Mouse (Mus musculus) spleen, postnatal 4 days (tissue): ENCODE measurements around the gene Aasdh.
"Not testable (repeated sequence)": the region's sequence is repeated elsewhere in the genome, so short reads cannot be mapped to it uniquely, and the experiment has no call there.

Experiments used
- DNase-seq, 2 experiments: peaks; one replicate each; pipeline ENCODE4 v3.0.0; 2022; ENCODE audit warnings: low spot score in 2 of 2

The Aasdh gene

DNA sequence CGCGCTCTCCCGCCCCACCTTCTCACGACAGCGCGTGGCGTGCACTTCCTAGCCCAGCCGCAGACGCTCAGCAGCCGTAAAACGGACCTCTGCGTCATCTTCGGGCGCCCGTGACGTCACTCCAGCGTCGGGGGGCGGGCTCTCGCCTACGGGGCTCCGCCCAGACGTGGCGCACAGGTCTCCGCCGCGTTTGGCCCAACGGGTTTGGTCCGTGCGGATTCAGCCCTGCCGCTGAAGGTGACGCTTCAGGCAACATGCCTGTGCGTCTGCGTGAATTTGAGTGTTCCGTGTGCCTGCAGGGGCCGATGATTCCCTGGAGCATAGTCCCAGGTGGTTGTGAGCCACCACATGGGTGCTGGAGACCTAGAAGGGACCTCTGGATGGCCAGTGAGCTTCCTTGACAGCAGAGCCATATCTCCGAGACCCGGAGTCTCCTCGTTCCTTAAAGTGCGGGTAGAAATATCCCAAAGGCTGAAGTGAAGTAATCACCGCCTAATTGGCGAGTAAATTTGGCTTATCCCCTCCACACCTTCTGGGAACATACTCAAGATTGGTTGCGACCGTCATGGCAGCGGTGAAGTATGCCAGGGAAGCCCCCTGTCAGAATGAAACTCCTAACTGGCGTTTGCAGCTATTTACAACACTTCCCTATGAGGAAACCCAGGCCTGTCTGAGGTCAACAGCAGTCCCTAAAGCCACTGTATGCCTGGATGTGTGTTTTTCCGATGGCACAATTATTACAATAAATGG is at the start of gene Aasdh:
Gene Aasdh (minus strand): TSS at position 110 of the 750 bp plus-strand sequence.
- DNase-seq, result peak; percentile 97 to 100

DNA sequence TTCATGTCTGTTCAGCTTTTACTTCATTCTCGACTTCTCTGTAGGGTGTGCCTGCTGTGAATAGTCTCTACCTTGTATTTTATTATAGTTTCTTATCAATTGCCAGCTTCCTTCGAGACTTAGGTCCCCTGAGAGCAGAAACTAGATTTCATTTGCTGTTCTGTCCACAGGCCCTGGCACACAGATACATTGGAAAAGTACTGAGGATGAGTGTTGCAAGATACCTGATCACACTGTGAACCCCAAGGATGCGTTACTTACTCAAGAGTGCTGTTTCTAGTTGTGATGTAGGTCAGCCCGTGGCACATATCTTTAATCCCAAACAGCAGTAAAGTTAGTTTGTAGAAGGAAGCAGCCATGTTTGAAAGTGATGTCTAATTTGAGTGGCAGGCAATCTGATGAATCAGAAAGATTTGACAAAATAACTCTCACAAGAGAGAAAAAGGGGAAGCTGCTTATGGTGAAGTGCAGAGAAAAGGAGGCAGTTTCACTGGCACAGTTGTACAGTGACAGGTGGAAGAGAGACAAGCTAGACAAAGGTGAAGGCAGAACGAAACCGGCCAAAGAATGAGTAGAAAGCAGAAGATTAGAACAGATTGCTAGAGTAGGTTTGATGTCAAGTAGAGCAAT is 49.1 kb upstream of the Aasdh start:
- no peak for DNase-seq

DNA sequence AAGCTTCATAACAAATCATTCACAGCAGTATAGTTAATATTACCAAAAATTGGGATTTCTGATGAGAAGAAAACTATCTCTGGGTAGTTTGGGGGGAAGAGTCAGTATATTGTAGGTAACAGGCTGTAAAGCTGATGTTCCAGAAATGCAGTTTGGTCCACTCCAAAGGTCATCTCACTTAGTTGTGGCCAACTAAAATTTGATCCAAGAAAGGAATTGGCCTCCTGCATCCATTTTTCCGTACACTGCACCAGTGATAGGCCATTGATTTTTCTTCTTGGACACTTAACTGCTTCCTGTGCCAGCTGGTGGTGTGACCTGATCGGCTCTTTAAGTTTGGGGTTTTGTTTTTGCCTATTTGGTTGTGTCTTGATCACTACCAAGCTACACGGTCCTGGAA is 48.5 kb upstream of the Aasdh start:
- no peak for DNase-seq

DNA sequence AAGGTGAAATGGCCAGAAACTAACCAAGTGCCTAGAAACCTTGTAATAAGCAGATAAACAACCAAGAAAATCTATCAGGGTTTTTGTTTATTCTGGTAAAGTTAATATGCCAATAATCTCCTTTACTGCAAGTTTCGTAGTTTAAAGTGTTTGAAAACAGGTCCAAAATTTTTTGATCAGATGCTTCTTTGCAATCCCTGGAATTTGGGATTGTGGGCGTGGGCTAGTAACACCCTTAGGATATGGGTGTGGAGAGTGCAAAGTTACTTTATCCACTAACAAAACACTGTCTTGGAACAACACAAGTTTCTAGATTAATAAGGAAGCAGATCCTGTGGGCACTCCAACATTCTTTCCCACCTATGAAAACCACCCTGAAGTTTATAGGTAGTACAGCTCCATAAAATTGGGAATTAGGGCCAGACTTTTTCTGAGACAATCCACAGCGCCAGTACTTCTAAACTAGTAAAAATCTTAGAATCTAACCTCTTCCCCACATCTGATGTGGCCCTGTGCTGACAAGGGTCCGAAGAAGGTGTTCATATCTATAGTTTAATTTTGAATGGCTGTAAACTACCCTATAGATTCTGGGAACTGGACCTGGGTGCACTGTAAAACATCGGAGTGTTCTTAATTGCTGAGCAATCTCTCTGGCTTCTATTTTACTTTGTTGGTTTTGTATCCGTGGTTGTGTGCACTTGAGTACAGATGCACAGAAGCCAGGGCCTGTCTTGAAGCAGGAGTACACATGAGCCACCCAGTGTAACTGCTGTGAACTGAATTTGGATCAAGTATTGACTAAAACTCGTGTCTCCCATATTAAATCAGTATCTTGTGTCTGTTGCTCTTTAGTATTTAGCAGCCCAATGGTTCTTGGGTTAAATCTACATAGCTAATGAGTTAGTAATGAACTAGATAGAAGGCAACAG is 47.1 kb upstream of the Aasdh start:
- no peak for DNase-seq

DNA sequence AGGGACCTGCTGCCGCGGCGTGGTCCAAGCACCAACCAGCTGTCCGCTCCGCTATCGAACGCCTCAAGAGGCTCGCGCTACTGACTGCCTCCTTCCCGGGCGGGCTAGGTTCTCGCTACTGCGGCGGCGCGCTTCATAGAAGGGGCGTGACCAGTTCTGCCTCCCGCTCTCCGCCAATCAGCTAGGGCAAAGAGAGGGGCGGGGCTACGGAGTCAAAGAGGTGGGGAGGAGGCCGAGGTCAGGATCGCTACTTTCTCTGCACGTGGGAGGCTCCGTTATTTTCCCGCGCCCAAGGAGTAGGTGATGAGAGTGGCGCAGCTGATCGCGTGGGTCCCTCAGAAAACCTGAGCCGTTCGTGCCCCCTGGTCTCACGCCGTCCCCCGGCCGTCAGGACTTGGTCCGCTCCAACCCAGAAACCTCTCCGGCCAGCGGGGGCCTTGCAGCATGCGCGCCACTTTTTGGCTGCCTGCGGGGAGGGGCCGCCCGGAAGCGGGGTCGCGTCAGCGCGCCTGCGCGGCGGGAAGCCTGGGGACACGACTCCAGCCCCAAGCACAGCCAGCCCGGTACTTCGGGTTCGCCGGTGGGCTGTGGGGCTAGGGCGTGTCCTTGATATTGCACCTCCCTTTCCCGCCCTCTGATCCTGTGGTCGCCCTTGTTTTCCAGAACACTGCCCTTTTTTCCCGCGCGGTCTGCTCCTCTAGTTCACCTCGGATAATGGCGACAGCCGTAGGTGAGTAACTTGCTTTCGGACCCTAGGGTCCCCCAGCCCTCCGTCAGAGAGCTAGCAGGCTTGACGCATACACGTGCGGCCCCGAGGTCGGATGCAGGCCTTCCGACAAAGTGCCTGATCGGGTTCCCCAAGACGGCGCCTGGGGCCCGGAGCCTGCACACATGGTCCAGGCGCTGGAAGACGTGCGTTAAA is 46.1 kb upstream of the Aasdh start, which contains the start of the genes Paics and Ppat:
Gene Paics (plus strand): TSS at position 202 of the 922 bp plus-strand sequence.
Gene Ppat (minus strand): TSS at position 473 of the 922 bp plus-strand sequence.
- peak; percentile 99 for DNase-seq

DNA sequence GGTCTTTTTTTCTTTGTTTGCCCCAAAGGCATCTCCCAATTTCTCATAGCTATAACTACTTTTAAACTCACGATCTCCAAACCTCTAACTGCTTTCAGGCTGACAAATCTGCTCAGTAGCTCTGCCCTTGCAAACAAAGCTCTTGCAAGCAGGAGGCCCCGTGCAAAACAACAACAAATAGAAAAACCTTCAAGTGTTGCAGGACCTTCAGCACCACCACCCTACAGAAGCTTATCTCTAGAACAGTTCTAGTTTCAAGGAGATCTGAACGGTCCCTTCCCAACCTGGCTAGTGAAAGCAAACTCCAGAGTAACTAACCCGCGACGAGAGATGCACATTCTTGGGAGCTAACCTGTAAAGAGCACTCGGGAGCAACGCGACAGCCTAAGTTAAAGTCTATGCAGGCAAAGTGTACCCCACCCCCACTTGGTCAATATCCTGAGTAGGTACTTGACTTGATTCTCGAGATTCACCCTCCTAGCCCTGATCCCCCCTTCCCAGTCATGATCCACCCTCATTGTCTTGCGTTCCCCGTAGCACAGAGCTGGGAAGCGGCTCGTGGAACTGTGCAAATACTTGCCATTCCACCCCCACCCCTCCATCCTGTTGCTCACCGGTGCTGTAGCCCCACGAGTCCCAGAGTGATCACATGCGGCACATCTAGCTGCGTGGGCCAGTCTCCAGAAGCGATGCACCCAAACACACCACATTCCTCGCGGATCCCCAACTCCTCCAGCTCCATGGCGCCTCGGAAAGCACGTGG is 45.2 kb upstream of the Aasdh start:
- DNase-seq, result no peak

DNA sequence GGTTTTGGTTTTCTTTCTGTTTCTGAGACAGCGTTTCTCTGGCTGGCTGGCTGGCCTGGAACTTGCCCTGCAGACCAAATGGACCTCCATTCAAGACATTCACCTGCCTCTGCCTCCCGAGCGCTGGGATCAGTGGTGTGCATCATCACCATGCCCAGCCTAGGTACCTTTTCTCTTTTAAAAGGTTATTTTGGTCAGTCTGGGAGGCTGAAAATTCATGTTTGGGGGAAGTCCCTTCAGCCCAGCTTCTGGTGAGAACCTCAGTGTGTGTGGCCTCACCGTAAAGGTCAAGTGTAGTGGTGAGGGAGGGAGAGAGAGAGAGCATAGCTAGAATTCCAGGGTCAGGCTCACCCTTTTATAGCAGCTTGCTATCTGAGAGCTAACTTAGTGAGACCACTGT is 42.4 kb upstream of the Aasdh start:
- DNase-seq, result no peak

DNA sequence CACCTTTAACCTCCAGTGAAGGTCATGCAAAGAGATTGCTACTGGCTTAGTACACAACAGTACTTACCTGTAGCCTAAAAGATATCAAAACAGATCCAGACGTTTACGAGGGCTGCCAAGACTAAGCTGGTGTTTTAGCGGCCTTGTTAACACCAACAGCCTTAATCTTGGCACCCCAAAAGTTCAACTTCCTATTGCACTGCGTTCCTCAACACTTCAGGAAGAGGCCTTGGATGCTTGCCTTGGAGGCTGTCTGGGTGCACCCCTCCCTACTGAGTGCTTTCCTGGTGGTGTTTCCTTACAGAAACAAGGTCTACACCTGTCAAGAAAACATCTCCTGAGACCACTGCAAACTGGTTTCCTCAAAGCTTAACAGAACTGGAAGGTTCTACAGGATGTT is 41.8 kb upstream of the Aasdh start:
- DNase-seq, result no peak

DNA sequence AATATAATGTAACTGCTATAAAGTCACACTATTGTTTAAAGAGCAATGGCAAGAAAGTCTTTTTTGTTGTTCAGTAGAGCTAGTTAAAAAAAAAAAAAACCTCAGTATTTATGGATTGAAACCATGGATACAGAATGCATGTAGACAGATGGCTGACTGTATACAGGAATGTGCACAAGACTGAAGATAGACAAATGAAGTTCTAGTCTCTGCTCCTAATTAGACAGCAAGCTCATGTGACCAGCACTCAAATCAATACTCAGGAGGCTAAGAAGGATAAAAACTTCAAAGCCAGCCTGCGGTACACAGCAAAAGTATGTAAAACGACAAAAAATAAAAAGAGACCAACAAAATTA is 40.3 kb upstream of the Aasdh start:
- no peak for DNase-seq

DNA sequence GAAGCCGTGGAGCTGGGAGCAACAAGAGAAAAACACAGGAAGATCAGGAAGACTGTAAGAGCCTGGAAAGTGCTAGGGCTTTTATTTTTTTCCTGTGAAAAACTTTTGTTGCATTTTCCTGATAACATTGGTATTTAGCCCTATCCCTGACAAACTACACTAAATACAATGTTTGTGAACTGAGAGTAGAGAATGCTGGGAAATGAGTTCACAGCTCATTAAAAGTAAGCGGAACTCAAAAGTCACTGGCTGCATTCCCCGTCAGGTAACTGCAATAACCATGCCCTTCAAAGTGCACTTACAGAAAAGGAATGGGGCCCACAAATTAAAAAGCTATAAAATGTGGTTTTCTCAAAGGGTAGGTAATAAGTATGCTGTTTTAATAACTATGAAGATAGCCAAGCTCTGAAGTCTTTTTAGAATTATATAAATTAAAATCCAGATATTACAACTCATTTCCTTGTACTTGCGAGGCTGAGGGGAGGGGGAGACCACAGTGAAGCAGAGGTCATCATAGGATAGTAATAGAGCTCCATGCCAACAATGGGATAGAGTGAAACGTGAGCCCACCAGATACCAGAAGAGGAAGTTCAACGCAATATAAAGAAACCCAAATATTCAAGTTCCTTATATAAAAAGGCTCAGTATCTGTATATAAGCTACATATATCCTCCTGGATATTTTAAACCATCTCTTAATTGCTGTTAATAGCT is 39.8 kb upstream of the Aasdh start:
- DNase-seq, result no peak

DNA sequence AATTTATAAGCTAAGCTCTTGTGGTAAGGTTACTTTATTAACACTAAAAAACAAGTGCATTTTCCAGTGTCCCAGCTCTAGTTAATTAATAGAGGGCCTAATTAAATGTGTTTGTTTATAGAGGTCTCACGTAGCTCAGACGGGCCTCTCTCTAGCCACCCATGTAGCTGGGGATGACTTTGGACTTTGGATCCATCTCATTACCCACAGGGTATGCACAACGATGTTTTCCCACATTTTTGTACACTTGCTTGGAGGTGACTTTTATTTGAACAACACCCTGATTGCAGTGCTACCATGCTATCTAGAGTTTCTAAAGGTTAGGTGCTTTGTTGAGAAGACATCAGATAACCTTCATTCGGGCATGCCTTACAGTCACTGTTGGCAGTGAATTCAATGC is 37.2 kb upstream of the Aasdh start:
- no peak for DNase-seq

DNA sequence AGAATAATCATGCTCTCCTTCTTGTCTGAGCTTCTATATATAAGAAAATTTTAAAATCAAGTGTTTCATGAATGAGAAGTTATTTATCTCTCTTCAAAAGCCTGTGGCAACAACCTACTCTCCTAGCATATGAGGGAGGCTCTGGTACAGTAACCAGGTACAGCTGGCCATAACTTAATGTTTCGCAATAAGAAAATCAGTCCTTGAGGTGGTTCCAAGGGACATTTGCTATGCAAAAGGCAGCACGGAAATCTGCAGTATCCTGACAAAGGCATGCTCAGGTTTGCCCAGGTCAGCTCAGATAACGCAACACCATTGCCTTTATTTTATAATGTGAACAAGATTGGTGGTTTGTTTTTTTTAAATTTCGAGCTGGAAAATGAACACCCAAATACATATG is 36.7 kb upstream of the Aasdh start:
- DNase-seq, result no peak

DNA sequence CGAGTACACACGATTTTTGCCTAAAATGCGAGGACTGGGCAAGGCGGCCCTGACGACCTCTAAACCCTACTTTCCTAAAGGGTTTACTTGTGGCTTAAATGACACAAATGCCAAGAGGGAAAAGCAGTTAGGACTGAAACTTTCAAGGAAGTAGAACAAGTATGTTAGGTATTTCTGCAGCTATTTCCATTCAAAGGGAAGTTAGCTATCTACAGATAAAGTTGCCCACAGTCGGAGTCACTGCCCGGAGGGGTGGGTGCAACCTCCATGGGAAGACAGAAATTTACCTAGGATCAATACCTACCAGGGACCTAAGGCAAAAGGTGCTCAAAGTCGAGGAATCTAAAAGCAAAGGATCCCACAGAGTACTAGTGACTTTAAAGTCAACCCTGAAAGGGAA is 34.4 kb upstream of the Aasdh start:
- DNase-seq, result no peak

DNA sequence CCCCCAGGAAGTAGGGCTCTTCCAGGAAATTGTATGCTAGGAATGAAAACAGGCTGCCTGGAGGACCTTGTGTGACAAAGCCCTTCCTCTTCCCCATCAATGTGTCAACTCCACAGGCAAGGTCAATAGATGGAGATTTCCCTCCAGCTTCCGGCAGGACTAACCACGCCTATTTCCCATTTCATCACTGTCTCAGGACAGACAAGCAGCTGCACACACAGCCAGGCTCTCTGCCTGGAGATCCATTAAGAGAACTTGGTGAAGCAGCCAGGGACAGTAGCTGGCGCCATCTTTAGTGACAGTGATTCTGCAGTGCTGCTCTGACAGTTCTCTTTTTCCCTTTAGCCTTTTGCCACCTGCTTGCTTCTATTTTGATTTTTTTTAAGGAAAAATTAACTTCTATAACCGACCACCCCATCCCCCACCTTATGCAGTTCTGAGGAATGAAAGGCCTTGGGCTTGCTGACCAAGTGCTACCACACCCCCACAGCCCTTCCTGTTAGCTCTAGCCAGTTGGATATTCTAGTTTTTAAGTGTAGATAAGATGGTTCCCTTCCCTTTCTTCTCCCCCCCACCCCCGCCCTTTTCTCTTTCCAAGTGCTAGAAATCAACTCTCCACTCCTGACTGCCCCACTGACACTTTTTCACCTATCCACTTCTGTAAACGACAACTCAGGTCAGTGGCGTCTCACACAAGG is 24.0 kb upstream of the Aasdh start:
- no peak for DNase-seq

DNA sequence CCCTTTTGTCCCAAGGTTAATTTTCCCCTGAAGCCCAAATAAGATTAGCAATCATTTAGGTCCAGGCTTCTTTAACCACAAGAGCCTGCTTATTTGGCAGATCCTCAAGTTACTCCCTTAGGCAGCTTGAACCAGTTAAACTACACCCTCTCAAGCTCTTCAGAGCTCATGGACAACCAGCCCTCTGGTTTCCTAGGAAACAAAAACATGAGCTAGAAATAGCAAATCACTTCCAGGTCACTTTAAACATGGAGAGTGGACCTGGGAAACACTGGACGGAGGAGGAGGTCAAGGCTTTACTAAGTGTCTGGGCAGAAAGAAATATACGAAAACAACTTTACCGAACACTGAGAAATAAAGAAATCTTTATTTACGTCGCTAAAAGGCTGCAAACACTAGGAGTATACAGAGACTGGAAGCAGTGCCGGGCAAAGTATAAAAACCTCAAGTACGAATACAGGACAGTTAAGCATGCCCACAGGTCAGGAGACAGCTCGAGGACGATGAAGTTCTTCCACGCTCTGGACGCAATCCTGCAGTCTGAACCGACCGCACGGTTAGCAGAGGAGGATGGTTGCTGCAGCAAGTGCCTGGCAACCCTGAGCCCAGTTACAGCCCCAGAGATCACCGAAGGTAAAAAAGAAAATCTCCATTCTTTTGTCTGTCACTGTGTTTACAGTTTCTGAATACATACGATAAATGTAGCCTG is 23.0 kb upstream of the Aasdh start:
- DNase-seq, result no peak

DNA sequence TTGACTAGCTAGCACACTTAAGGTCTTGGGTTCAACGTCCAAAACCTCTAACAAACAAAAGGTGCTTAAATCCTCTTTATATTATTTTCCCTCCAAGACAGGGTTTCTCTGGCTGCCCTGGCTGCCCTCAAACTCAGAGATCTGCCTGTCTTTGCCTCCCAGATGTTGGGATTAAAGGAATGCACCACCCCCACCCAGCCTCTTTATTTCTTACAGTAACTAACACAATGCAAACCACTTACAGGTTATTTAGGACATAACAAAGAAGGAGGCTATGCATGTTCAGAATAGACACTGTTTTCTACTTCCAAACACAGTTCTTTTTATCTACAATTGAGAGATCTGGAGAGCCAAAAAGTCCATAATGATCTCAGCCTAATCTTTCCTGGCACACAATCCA is 19.0 kb upstream of the Aasdh start:
- DNase-seq, result no peak

DNA sequence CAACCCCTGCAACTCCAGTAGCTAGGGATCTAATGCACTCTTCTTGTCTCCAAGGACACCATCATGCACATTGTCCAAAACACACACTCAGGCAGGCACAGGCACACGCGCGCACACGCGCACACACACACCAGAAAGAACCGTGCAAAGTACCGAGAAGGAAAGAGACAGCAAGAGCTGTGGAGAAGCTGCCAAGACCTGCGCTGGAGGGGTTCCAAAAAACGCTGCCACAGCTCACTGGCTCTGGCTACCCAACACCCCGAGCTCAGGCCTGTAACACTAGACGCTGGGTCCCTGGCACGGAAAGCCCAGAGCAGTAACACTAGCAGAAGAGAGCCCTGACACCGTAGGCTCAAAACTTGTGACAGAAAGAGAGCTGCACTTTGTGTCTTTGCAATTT is 18.1 kb upstream of the Aasdh start:
- no peak for DNase-seq

DNA sequence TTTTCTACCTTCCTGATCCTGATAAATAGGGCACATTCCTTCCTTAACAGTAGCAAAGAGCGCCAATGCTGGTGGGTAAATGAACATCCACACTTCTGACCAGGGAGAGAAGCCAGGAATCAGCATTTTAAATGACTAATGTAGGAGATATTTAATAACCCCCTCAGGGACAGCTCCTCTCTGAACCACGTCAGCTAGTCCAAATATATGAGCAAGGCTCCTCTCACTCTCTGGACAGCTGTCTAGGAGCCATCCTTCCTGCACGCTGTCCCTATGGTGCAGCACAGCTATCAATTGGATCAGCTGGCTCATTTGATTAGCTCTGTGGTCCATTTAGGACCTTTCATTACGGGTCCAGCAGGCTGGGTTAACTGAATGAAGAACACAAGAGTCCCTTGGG is 17.5 kb upstream of the Aasdh start:
- DNase-seq, result no peak

DNA sequence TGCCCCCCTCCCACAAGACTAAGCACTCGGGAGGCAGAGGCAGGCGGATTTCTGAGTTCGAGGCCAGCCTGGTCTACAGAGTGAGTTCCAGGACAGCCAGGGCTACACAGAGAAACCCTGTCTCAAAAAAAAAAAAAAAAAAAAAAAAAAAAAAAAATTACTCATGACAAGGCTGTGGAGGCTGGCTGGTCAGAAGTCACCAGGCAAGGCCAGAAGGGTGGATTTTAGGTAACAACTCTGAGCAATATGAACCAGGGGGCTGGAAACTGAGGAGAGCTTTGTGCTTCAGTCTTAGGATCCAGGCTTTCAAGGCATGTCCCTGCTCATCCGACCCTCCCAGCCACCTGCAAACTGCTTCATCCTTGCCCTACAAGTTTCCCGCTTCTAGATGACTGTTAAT is 7.2 kb upstream of the Aasdh start:
- not testable (repeated sequence) for DNase-seq
